Mouse (Mus musculus): ENCODE data around the gene Slc5a5.

GRCm38 (mm10) chr8:70844523-70844922 lies 48.0 kb downstream of the Slc5a5 start:
- no peak for TF ChIP-seq POLR2A (IDR thresholded peaks at IDR 0.05; ENCODE audit: low read depth, low read length)
- 0 out of 2 replicates have a peak, but pooled peaks have one; percentile 20 for TF ChIP-seq NRF1 (IDR thresholded peaks at IDR 0.05; ENCODE audit: low read depth, low read length)
- no peak for TF ChIP-seq PAX5 (IDR thresholded peaks at IDR 0.05; ENCODE audit: low read length)
- no peak for TF ChIP-seq NELFE (IDR thresholded peaks at IDR 0.05; ENCODE audit: low read depth, low read length)
- TF ChIP-seq ZNF384 (IDR thresholded peaks at IDR 0.05; ENCODE audit: low read depth, low read length): no peak
- peak; percentile 59 to 97; a peak in 3 of 4 replicates for TF ChIP-seq CTCF (conservative IDR thresholded peaks at IDR 0.05 in 1 of 2, IDR thresholded peaks at IDR 0.05 in 1 of 2; ENCODE audit: low read depth in 2 of 2, low read length in 2 of 2)
- TF ChIP-seq EP300 (IDR thresholded peaks at IDR 0.05; ENCODE audit: low read length): no peak
